Mouse (Mus musculus) c-Kit-positive CD71-positive TER-119-positive erythroid progenitor cells, embryonic 14.5 days (primary cell): Measurements from ENCODE around the gene Klhdc1.

Experiments used
- DNase-seq: peaks from one replicate; pipeline ENCODE4 v3.0.0-alpha.2; 2013; ENCODE audit warnings: low spot score

The Klhdc1 gene

DNA sequence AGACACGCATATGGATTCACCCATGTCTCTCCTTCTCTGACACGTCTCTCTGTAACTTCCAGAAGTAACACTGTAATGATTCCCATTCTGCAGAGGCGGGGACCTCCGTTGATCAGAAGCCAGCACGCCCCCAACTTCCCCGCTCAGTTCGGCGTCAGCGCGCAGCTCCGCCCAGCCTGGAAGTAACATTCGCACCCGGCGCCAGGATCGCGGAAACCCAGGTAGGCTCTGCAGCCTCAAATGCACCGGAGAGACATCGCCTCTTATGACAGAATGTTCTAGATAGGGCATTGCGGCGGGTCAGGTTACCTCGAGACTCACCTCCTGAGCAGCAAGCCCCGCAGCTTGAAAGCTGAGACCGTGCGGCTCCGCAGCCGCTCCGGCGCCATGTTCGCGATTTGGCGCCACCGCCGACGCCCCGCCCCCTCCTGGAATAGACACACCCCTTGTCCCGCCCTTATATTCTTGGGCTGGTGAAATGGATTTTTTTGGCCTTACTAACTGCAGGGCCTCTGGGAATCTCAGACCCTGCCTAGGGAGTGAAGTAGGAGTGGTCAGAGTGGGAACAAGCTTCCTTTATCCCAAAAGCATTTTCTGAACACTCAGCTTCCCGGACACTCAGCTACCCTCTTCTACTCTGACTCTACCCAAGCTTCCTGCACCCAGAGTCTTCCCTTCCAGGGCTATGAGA, 13.1 kb upstream of the Klhdc1 start, which contains the start of gene Pole2:
Gene Pole2 (minus strand): TSS at position 420 of the 691 bp plus-strand sequence.
- peak; percentile 87 for DNase-seq

DNA sequence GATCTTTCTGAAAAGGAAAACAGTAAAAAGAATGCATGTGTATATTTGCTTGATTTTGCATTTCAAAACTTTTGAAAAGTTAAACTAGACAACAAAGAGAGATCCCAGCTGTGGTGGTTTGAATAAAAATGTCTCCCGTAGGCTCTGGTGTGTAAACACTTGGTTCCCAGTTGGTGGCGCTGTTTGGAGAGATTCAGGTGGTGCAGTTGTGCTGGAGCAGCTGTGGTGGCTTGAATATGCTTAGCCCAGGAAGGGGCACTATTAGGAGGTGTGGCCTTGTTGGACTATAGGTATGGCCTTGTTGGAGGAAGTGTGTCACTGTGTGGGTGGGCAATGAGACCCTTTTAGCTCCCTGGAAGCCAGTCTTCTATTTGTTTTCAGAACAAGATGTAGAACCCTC, 11.7 kb upstream of the Klhdc1 start:
- DNase-seq, result peak; percentile 59

GRCm38 (mm10) chr12:69235782-69236181, 5.2 kb upstream of the Klhdc1 start:
- DNase-seq, result no peak

GRCm38 (mm10) chr12:69238284-69238683, 2.7 kb upstream of the Klhdc1 start:
- DNase-seq, result no peak

GRCm38 (mm10) chr12:69241405-69241770, 412 bp downstream of the Klhdc1 start:
- peak; percentile 7 for DNase-seq

DNA sequence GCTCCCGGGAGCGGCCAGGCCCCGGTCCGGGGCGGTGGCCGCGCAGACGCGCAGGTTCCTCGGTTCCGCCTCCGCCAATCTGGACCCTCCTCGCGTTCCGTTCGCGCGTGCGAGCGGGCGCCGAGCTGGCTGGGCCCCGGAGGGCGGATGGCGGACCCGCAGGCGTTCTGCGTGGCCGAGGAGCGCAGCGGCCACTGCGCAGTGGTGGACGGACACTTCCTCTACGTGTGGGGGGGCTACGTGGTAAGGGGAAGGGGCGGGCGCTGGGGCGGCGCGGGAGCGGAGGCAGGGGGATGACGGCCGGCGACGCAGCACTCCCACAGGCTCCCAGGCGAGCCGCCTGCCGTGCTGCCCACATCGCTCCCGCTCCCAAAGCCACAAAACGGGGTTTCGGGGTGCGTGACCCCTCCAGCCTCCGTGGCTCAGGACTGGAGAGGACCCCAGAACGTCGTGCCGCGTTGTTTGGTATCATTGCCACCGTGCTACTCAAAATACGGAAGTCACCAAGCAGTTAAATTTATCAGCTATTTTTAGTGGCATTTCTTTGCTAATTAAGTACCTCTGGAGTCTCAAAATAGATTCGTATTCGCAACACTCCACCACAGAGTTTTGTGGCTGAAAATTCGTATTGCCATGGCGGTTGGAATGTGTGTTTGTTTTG, 925 bp downstream of the Klhdc1 start:
- DNase-seq, result peak; percentile 18

GRCm38 (mm10) chr12:69249766-69250165, 8.8 kb downstream of the Klhdc1 start:
- DNase-seq, result no peak

DNA sequence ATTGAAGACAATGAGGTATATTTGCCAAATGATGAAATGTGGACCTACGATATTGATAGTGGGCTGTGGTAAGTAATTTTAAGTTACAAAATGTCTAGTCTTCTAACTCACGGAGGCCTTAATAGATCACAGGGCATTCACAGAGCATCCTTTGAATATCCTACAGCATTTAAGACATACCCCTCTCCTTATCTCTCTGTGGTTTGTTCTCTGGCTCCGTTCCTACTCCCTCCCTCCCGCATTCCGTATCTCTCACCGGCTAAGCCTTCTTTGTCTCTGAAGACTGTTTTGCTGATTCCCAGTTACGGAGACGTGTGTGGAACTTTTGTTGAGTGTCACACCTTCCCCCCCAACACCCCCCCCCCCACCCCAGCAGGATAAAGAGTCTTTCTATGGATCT, 9.8 kb downstream of the Klhdc1 start:
- no peak for DNase-seq

DNA sequence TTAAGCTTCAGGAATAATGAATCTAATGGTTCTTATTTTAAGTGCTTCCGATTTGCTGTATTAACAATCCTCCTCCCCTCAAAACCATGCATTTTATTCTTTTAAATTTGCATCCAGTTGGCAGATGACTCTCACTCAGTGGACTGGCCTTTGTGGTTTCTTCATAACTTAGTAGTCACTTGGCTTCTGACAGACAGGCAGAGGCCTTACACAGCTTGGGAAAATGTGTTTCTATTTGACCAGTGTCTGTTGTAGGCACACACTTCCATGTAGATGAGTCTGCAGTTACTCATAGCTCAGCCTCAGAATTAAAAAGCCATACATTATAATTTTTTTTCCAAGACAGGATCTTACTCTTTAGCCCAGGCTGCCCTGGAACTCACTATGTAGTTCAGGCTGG, 12.8 kb downstream of the Klhdc1 start:
- DNase-seq, result no peak

GRCm38 (mm10) chr12:69257836-69258235, 16.9 kb downstream of the Klhdc1 start:
- DNase-seq, result no peak

DNA sequence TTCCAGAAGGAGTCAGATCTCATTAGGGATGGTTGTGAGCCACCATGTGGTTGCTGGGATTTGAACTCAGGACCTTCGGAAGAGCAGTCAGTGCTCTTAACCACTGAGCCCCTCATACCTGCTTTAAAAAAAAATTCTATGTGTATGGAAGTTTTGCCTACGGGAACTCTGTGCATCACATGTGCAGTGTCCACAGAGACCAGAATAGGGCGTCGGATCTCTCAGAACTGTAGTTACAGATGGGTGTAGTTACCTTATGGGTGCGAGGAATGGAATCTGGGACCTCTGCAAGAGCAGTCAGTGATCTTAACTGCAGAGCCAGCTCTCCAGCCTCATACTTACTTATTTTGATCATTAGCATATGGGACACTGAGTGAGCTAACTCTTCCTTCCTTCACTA, 21.3 kb downstream of the Klhdc1 start:
- no peak for DNase-seq

DNA sequence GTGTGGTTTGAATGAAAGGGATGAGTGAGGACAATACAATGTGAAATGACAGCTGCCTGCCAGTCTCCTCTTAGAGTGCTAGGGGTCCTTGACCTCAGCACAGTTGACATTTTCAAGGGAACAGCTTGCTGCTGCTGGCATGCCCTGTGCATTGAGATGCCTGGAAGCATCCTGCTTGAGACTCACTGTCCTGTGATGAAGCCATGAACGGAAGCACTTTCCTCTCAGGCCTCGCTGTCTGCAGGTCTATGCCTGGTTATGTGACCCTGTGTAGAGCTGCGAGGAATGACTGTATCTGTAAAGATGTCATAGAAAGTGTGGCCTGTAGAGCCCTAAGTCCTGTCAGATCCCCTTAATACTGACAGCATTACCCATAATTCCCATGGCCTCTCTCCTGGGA, 24.1 kb downstream of the Klhdc1 start:
- no peak for DNase-seq

- DNase-seq, result no peak
These were observed 27.1 kb downstream of the Klhdc1 start for GRCm38 (mm10) chr12:69267956-69268632.

DNA sequence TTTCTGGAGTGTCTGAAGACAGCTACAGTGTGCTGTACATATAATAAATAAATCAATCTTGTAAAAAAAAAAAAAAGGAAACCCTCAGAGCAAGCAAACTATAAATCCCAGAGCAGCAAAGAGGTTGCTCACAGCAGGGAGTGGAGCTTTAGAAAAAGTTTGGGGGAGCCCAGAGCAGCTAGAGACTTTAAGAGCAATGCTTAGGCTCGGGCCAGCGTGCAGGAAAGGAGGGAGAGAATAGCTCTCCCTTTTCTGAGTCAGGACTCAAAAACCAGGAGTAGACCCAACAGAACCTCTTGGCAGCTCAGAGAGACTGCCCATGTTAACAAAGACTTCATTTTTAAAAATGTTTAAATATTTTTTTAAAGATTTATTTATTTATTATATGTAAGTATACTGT, 28.0 kb downstream of the Klhdc1 start:
- DNase-seq, result no peak

DNA sequence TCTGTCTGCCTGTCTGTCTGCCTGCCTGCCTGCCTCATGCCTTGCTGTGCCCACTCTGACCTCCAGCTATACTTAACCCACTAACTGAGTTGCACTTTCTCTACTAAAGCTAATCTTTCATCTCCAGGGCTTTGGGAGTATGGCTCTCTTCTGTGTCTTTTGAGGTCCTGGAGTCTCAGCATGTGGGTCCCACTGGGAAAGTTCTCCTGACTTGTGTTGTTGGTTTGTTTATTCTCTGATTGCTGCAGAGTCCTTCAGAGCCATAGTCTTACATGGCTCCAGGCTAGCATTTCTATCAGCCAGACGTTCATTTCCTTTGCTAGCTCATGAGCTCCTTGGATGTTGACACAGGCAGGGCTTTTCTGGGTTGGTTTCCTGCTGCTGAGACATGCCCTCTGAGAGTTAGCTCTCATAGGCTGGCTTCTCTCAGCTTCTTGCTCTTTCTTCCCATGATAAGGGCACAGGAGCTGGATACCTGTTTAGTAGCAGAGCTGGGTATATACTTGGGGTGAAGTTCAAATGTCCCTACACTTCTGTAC, 39.0 kb downstream of the Klhdc1 start:
- no peak for DNase-seq

DNA sequence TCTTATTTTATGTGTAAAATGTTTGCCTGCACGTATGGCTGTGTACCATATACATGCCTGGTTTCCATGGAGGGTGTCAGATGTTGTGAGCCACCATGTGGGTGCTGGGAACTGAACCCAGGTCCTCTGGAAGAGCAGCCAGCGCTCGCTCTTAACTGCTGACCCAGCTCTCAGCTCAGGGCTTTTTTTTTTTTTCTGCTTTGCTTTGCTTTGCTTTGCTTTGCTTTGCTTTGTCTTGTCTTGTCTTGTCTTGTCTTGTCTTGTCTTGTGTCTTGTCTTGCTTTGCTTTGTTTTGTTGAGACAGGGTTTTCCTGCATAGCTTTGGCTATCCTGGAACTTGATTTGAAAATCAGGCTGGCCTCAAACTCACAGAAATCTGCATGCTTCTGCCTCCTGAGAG, 39.9 kb downstream of the Klhdc1 start:
- DNase-seq, result no peak

DNA sequence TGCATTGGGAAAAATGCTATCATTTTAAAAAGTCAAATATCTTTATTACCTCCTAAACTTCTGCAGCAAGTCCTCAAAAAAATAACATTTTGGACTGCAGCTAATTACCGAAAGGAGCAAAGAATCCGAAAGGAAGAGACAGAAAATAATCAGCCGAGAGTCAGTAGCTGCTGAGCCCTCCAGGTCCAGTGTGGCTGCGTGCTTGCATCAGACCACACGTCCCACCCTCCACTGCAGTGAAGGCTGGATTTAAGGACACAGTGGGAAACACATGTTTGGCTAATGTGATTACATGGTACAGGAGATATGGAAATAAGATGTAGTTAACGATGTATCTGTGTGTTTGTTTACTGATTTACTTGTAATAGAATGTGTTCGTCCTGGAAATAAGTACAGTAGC, 42.2 kb downstream of the Klhdc1 start:
- DNase-seq, result no peak

DNA sequence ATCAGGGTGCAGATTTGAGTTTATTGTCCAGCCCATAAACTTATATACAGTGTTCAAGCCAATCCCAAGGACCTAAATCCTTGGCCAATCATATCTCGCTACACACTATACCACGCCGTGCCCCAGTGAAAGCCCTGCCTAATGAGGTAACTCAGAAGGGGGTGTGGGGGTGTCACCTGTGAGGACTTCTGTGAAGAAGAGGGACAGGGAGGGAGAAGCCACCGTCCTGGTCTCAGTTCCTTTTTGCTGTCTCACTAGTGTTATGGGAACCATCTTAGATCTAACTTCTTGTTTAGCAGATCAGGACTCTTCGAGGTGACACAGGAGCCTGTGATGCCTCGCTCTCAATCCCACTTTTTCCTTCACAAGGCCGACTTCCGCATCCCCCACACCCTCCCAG, 46.6 kb downstream of the Klhdc1 start:
- no peak for DNase-seq

DNA sequence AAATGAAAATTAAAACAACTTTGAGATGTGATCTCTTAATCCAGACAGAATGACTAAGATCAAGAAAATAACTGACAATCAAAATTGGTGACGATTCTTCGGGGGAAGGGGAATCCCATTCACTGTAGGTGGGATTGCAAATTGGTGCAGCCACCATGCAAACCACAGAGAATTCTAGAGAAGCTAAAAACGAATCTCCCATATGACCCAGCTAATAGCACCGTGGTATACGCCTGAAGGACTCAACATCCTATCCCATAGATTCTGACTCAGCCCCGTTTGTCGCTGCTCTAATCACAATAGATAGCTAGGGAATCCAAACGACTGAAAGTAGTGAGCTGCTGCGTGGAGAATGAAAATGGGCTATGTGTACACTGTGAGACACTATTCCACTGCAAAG, 47.7 kb downstream of the Klhdc1 start:
- DNase-seq, result no peak

DNA sequence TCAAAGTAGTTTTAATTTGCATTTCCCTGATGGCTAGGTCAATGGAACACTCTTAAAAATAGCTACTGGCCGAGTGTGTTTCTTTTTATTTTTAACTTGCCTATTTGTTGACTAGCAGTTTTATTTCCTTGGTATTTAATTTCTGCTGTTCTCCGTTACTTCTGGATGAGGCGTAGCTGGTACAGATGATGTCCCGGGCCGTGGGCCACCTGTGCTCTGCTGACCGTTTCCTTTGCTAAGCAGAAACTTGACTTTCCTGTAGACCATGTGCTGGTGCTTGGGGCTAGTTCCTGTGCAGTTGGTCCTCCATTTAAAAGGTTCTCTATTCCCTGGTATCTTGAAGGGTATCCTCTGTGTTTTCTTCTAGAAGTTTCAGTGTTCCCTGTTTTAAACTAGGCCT, 51.4 kb downstream of the Klhdc1 start:
- DNase-seq, result no peak

GRCm38 (mm10) chr12:69293815-69294214, 52.8 kb downstream of the Klhdc1 start:
- DNase-seq, result peak; percentile 86

DNA sequence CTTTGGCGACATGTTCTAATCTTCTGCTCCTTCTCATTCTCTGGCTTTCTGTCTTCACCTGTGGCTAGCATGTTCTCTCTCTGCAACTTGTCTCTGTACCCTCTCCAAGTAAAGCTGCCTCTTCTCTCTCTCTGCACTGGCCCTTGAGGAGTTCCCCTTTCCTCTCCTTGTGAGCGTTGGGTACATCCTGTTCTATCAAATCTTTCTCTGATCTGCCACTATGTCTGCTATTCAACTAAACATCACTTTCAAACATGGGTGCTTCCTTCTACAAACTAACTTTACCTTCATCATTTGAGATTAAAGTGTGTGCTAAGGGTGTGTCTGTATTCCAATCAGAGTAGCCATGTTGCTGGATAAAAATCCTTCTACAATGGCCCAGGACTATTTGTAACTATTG, 54.0 kb downstream of the Klhdc1 start:
- DNase-seq, result no peak

GRCm38 (mm10) chr12:69295651-69296050, 54.7 kb downstream of the Klhdc1 start:
- no peak for DNase-seq
